In the genomic region with DNA sequence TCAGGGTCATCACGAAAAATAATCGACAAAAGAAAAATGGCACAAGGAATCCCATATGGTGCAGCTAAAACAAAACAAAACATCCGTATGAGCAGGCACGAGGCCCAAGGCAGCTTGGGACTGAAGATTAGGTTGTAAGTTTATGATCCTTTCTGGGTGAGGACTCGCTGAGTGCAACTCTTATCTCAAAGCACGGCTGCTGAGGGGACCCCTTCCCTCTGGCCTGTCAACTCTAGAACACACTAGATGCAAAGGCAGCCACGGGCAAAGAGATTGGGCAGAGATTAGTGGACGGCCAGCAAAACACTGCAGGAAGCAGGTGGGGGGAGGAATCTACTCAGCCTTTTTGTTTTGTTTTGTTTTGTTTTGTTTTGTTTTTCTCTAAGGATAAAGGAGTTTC, we compare ENCODE assay signal across 33 mouse cellular contexts.
A peak's percentile ranks its signal among the peaks of the same experiment; 100 is the strongest.
DNase-seq lines count a peak whose midpoint lies in the region; ATAC-seq and TF ChIP-seq lines count a peak whose summit lies in the region.
"Had no signal": no experiment of that assay in that cellular context is flagged by ENCODE, and none has a peak within 500 bp of the region (broad histone marks: within the 10 kb centered on the region; RNA-seq: fewer than 3 reads in every experiment).

No protein-coding gene starts in this region.

- H3K4me3 ChIP-seq in heart, embryonic 13.5 days = no peak overlapping the region
- no peak overlapping the region for H3K4me3 ChIP-seq in heart, embryonic 10.5 days
- H3K4me3 ChIP-seq in liver, embryonic 14.5 days (ENCODE audit: insufficient read depth in 1 of 2, low read depth in 2 of 2, low read length in 2 of 2) = no peak overlapping the region
- no peak overlapping the region for H3K4me3 ChIP-seq in cerebellum, adult 2 months (replicated peaks; ENCODE audit: insufficient read depth, low read depth, low read length)
- H3K4me3 ChIP-seq: embryonic facial prominence, embryonic 10.5 days; embryonic facial prominence, embryonic 15.5 days; forebrain, embryonic 12.5 days; kidney, embryonic 15.5 days; limb, embryonic 12.5 days; myocyte; neural tube, embryonic 12.5 days had no signal

- peaks cover 13% of the 10 kb centered on the region for H3K36me3 ChIP-seq in heart, embryonic 13.5 days
- peaks cover 17% of the 10 kb centered on the region for H3K36me3 ChIP-seq in heart, embryonic 10.5 days
- H3K36me3 ChIP-seq in liver, embryonic 14.5 days (replicated peaks; ENCODE audit: control insufficient read depth, insufficient read depth, low read depth) = no peaks in the 10 kb centered on the region

- 18% methylated on average over 8 of the region's 8 CpGs for WGBS in heart, embryonic 13.5 days
- 31% methylated on average over 8 of the region's 8 CpGs for WGBS in heart, embryonic 10.5 days
- 16% methylated on average over 8 of the region's 8 CpGs for WGBS in liver, embryonic 14.5 days (ENCODE audit: insufficient replicate concordance)
- WGBS in cerebellum, adult 2 months = 79% methylated on average over 8 of the region's 8 CpGs

- TF ChIP-seq EP300 in liver, embryonic 14.5 days (IDR thresholded peaks at IDR 0.05; ENCODE audit: low read depth) = no peak

- ATAC-seq in heart, embryonic 13.5 days (ENCODE audit: extremely low read depth, insufficient number of reproducible peaks, low FRiP score, low TSS enrichment) = no peak
- peak; percentile 57 for ATAC-seq in common myeloid progenitor, adult 5-6 weeks (replicated peaks; ENCODE audit: low read depth, poor library complexity, severe bottlenecking)
- ATAC-seq in liver, embryonic 14.5 days (ENCODE audit: insufficient read depth) = peak; percentile 72
- peak; percentile 77 for ATAC-seq in megakaryocyte-erythroid progenitor cell, adult 5-6 weeks (replicated peaks; ENCODE audit: low FRiP score, low TSS enrichment, poor library complexity, severe bottlenecking)
- ATAC-seq: activated CD4-positive, CD25-positive, alpha-beta regulatory T cell, adult 4 months; intestine, postnatal 0 days had no signal

- no peak for TF ChIP-seq CTCF in liver, embryonic 14.5 days (IDR thresholded peaks at IDR 0.05; ENCODE audit: low read depth)
- no peak for TF ChIP-seq CTCF in cerebellum, adult 2 months (IDR thresholded peaks at IDR 0.05; ENCODE audit: borderline replicate concordance, insufficient read depth, low read depth, low read length)

- no peak overlapping the region; the same call in 1 of the 2 replicates for H3K4me2 ChIP-seq in heart, embryonic 13.5 days
- H3K4me2 ChIP-seq in liver, embryonic 14.5 days (ENCODE audit: low read depth) = no peak overlapping the region
- H3K4me2 ChIP-seq: embryonic facial prominence, embryonic 15.5 days; forebrain, embryonic 12.5 days; hindbrain, embryonic 14.5 days; kidney, embryonic 15.5 days; limb, embryonic 12.5 days; midbrain, embryonic 11.5 days; neural tube, embryonic 12.5 days had no signal

- H3K4me1 ChIP-seq in heart, embryonic 13.5 days = peaks cover 30% of the 10 kb centered on the region
- H3K4me1 ChIP-seq in heart, embryonic 10.5 days = peaks cover 23% of the 10 kb centered on the region
- H3K4me1 ChIP-seq in liver, embryonic 14.5 days (replicated peaks; ENCODE audit: control insufficient read depth in 2 of 2, insufficient read depth in 2 of 2, low read length in 1 of 2) = peaks cover 0 to 10% of the 10 kb centered on the region in 2 experiments; a peak in 2 of 4 replicates
- H3K4me1 ChIP-seq in cerebellum, adult 2 months (ENCODE audit: control insufficient read depth, insufficient read depth, low read length) = no peaks in the 10 kb centered on the region
- H3K4me1 ChIP-seq: embryonic facial prominence, embryonic 10.5 days; embryonic facial prominence, embryonic 15.5 days; forebrain, embryonic 12.5 days; limb, embryonic 12.5 days; neural tube, embryonic 12.5 days had no signal

- H3K9ac ChIP-seq in heart, embryonic 13.5 days = 0 out of 2 replicates have a peak overlapping the region, but pooled peaks have one; percentile 28
- H3K9ac ChIP-seq in liver, embryonic 14.5 days (replicated peaks) = no peak overlapping the region
- H3K9ac ChIP-seq: embryonic facial prominence, embryonic 15.5 days; forebrain, embryonic 12.5 days; forebrain, postnatal 0 days; hindbrain, embryonic 14.5 days; kidney, embryonic 15.5 days; limb, embryonic 12.5 days; neural tube, embryonic 12.5 days had no signal

- no peak for DNase-seq in heart, embryonic 10.5 days (ENCODE audit: low spot score)
- no peak for DNase-seq in liver, embryonic 14.5 days (ENCODE audit: low read depth in 3 of 3, low spot score in 3 of 3)
- no peak for DNase-seq in thymus, postnatal 10 days (ENCODE audit: low spot score in 2 of 2)
- DNase-seq in cerebellum, adult 2 months = no peak
- DNase-seq: adrenal gland, adult 2 months; adrenal gland, postnatal 36 days; cerebellum, adult 18-20 months; cerebellum, postnatal 14 days; forebrain, postnatal 0 days; gastrocnemius, postnatal 10 days; heart, adult 11 months; kidney, postnatal 25 days; lung, adult 18-20 months; lung, postnatal 14 days; right cerebral cortex, adult 18-20 months; right cerebral cortex, postnatal 4 days; thymus, adult 2 months; thymus, postnatal 4 days had no signal

- no peak for TF ChIP-seq POLR2A in cerebellum, adult 2 months (IDR thresholded peaks at IDR 0.05; ENCODE audit: borderline replicate concordance, insufficient read depth, low read length)

- no peaks in the 10 kb centered on the region for H3K27me3 ChIP-seq in heart, embryonic 13.5 days (replicated peaks)
- no peaks in the 10 kb centered on the region for H3K27me3 ChIP-seq in heart, embryonic 10.5 days (ENCODE audit: insufficient read depth, poor library complexity, severe bottlenecking)
- no peaks in the 10 kb centered on the region for H3K27me3 ChIP-seq in liver, embryonic 14.5 days (ENCODE audit: control insufficient read depth, insufficient read depth, low read length)
- no peaks in the 10 kb centered on the region for H3K27me3 ChIP-seq in cerebellum, adult 2 months (ENCODE audit: control insufficient read depth, insufficient read depth, low read length)
- H3K27me3 ChIP-seq: embryonic facial prominence, embryonic 15.5 days; forebrain, embryonic 12.5 days; kidney, embryonic 15.5 days; limb, embryonic 12.5 days; neural tube, embryonic 12.5 days had no signal

- no peaks in the 10 kb centered on the region for H3K9me3 ChIP-seq in heart, embryonic 13.5 days
- no peaks in the 10 kb centered on the region for H3K9me3 ChIP-seq in heart, embryonic 10.5 days
- no peaks in the 10 kb centered on the region for H3K9me3 ChIP-seq in liver, embryonic 14.5 days (ENCODE audit: control insufficient read depth, low read length)
- H3K9me3 ChIP-seq: embryonic facial prominence, embryonic 10.5 days; embryonic facial prominence, embryonic 15.5 days; forebrain, embryonic 12.5 days; kidney, embryonic 15.5 days; limb, embryonic 12.5 days; neural tube, embryonic 12.5 days had no signal

- H3K27ac ChIP-seq in heart, embryonic 13.5 days (replicated peaks) = no peak overlapping the region
- H3K27ac ChIP-seq in heart, embryonic 10.5 days = no peak overlapping the region
- no peak overlapping the region for H3K27ac ChIP-seq in liver, embryonic 14.5 days
- no peak overlapping the region for H3K27ac ChIP-seq in cerebellum, adult 2 months (ENCODE audit: insufficient read depth, low read length)
- H3K27ac ChIP-seq: embryonic facial prominence, embryonic 10.5 days; forebrain, embryonic 12.5 days; hindbrain, embryonic 14.5 days; kidney, embryonic 15.5 days; limb, embryonic 12.5 days; neural tube, embryonic 12.5 days; stomach, postnatal 0 days had no signal
